Mouse (Mus musculus): ENCODE results near the gene Cyp46a1.

DNA sequence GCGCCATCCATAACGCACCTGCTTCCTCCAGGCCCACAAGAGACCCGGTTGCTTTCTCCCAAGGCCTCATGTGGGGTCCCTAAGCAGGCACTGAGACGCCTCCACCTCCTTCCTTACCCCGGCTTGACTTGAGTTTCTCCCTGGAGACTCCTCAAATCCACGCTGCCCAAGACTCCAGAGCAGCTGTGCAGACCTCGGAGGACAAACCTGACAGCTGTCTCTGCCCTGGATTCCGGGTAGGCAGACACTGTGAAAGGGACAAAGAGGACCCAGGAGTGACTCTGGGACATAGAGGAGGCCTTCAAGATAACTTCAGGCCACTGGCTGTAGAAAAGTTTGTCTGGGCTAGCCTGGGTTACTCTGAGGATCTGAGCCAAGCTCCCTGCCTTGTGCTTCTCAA, 40.5 kb downstream of the Cyp46a1 start:
- TF ChIP-seq POLR2A (IDR thresholded peaks at IDR 0.05; ENCODE audit: extremely low read depth, insufficient read depth, low read length), result no peak
- no peak for TF ChIP-seq CTCF (IDR thresholded peaks at IDR 0.05; ENCODE audit: low read depth, low read length)

All from liver, adult 2 months (tissue).